Mouse (Mus musculus) forebrain, postnatal 0 days (tissue): ENCODE results near the gene Rab15. TPM values are rescaled to one million over a fixed set of nuclear protein-coding genes. Genes with fewer than 3 reads are reported as not detected.
A peak's percentile ranks its signal among the peaks of the same experiment; 100 is the strongest.

ENCODE experiments used
- ATAC-seq: fragments of 200-750 bp; cut with Nextera tagmentation; 2 replicates; pipeline ENCODE4 v1.8.0; 2017; ENCODE audit warnings: mild to moderate bottlenecking, moderate library complexity
- DNase-seq: peaks from one replicate; pipeline ENCODE4 v3.0.0-alpha.2; 2015
- H3K27ac ChIP-seq: fragments of 300-500 bp; sonication (generic); 2 replicates; pipeline ENCODE4 v1.5.1; 2014; ENCODE audit warnings: low read depth, mild to moderate bottlenecking, antibody characterized with exemption, low read length, moderate library complexity, mixed read lengths
- H3K27me3 ChIP-seq: fragments of 300-500 bp; sonication (generic); 2 replicates; pipeline ENCODE4 v1.6.1; 2014; ENCODE audit warnings: mild to moderate bottlenecking, low read length, mixed read lengths; ENCODE audit not compliant: insufficient read depth
- H3K36me3 ChIP-seq: fragments of 300-500 bp; sonication (generic); 2 replicates; pipeline ENCODE4 v1.6.1; 2014; ENCODE audit warnings: mild to moderate bottlenecking, moderate library complexity; ENCODE audit not compliant: insufficient read depth
- H3K4me1 ChIP-seq: fragments of 300-500 bp; sonication (generic); 2 replicates; pipeline ENCODE4 v1.6.1; 2014; ENCODE audit warnings: antibody characterized with exemption; ENCODE audit not compliant: insufficient read depth
- H3K4me2 ChIP-seq: fragments of 300-500 bp; sonication (generic); 2 replicates; pipeline ENCODE4 v1.6.1; 2014; ENCODE audit warnings: low read depth, mild to moderate bottlenecking, moderate library complexity
- H3K4me3 ChIP-seq: fragments of 300-500 bp; sonication (generic); 2 replicates; pipeline ENCODE4 v1.5.1; 2014; ENCODE audit warnings: low read depth, low read length, mixed read lengths
- H3K9ac ChIP-seq: fragments of 300-500 bp; sonication (generic); 2 replicates; pipeline ENCODE4 v1.6.1; 2014; ENCODE audit warnings: mild to moderate bottlenecking
- H3K9me3 ChIP-seq: fragments of 300-500 bp; sonication (generic); 2 replicates; pipeline ENCODE4 v1.6.1; 2016; ENCODE audit warnings: low read length
- CTCF ChIP-seq: sonication (generic); IDR thresholded peaks from 2 replicates; pipeline ENCODE4 v1.5.1; 2016; ENCODE audit warnings: antibody characterized with exemption, control low read depth, low read depth
- WGBS: fragments of 180-500 bp; shearing (Covaris S2); extraction: QIAGEN DNeasy Blood & Tissue Kit; methylation state at CpG from one replicate; pipeline ENCODE4 v1.1.7; 2014; 5-methylcytosine and 5-hydroxymethylcytosine counted together
- polyA plus RNA-seq: library from polyadenylated mRNA; unstranded; fragments of >200 nt; fragmentation: Nextera tagmentation; extraction: Ambion mirVana; gene quantifications from 2 replicates; pipeline ENCODE4 v1.2.1, GENCODE M21; 2015
- total RNA-seq: library from RNA; depleted of rRNA; stranded (reverse); fragments of >200 nt; gene quantifications from 2 replicates; pipeline ENCODE4 v1.2.3, GENCODE M21; 2014

Rab15 gene
- total and polyA plus RNA-seq, 2 experiments from 2014 or later = 52.6 to 83.0 TPM

DNA sequence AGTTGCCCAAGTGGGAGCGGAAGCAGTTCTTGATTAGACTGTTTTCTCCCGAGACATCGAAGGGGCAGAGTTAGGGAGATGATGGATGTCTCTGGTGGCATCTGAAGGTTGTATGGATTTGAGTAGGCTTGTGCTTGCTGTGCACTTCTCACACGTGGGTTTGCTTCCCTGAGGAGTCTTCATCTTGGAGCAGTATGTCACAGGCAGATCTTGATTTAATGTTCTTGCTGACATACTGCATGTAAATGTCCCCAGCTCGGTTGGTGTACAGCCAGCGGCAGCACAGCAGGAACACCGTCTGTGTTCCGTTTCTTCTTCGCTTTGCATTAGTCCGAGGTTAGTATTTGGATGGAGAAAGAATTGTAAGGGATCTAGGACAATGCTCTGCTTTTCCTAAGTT, 34.4 kb upstream of the Rab15 start:
- no peak overlapping the region for H3K4me2 ChIP-seq
- ATAC-seq = no peak
- no peak overlapping the region for H3K4me3 ChIP-seq
- no peaks in the 10 kb centered on the region for H3K4me1 ChIP-seq
- H3K27ac ChIP-seq = no peak overlapping the region
- no peaks in the 10 kb centered on the region for H3K36me3 ChIP-seq
- DNase-seq = no peak
- 87% methylated on average over 10 of the region's 10 CpGs for WGBS
- TF ChIP-seq CTCF = no peak
- no peak overlapping the region for H3K9ac ChIP-seq
- H3K9me3 ChIP-seq = no peaks in the 10 kb centered on the region
- H3K27me3 ChIP-seq = no peaks in the 10 kb centered on the region

DNA sequence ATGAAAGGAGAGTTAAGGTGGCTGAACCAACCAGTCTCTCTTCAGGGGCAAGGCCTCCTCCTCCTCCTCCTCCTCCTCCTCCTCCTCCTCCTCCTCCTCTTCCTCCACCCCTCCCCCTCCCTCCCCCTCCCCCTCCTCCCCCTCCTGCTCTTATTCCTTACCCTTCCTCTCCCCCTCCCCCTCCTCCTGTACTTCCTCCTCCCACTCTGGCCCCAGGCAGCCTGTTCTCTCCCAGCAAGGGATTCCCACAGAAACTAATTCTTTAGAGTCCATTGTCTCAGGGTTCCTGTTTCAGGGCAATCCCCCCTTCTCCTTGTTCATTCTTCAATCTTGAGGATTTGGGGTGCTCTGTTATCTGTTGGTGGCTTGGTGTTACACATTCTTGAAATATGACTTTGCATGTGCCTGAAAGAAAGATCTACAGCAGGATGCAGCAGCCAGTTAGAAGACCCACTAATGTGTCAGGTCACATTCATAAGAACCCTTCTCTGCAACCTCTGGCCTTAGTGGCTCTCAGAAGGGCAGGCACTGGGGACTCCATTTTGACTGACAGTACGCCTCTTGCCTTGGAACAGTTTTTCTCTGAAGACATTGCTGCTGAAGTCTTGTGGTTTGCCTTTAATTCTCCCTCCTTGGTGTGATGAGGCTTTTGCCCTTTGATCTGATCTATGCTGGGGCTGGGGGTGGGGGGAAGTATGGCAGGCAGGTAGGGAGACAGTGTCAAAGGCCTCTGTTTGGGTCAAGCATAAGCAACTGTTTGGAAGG, 30.9 kb upstream of the Rab15 start:
- TF ChIP-seq CTCF = no peak
- DNase-seq = no peak
- Histone ChIP-seq H3K36me3 (no peaks in the 10 kb centered on the region), H3K4me3 (no peak overlapping the region), H3K4me2 (no peak overlapping the region), H3K9ac (no peak overlapping the region), H3K9me3 (no peaks in the 10 kb centered on the region), H3K4me1 (no peaks in the 10 kb centered on the region), H3K27me3 (no peaks in the 10 kb centered on the region), H3K27ac (no peak overlapping the region)
- no peak for ATAC-seq
- WGBS = 83% methylated on average over 1 of the region's 1 CpGs

DNA sequence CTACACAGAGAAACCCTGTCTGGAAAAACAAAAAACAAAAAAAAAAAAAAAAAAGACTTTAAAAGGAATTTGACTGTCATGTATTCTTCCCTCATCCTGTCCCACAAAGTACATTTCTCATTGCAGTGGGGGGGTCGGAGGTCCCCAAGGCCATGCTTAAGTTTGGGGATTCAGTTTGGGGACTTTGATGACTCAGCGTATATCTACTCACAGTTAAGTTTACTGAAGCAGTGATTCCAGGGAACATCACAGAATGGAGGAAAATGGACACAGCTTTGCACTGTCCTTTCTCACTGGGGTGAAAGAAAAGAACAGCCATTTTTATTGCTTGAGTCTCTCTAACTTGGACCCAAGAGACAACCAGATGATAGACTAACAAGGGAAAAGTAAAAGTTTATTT, 29.7 kb upstream of the Rab15 start:
- no peak overlapping the region for H3K9ac ChIP-seq
- H3K4me2 ChIP-seq = no peak overlapping the region
- H3K4me3 ChIP-seq = no peak overlapping the region
- WGBS = 97% methylated on average over 2 of the region's 2 CpGs
- TF ChIP-seq CTCF = no peak
- H3K9me3 ChIP-seq = no peaks in the 10 kb centered on the region
- no peaks in the 10 kb centered on the region for H3K4me1 ChIP-seq
- H3K27ac ChIP-seq = no peak overlapping the region
- no peak for ATAC-seq
- DNase-seq = no peak
- H3K27me3 ChIP-seq = no peaks in the 10 kb centered on the region
- H3K36me3 ChIP-seq = no peaks in the 10 kb centered on the region

DNA sequence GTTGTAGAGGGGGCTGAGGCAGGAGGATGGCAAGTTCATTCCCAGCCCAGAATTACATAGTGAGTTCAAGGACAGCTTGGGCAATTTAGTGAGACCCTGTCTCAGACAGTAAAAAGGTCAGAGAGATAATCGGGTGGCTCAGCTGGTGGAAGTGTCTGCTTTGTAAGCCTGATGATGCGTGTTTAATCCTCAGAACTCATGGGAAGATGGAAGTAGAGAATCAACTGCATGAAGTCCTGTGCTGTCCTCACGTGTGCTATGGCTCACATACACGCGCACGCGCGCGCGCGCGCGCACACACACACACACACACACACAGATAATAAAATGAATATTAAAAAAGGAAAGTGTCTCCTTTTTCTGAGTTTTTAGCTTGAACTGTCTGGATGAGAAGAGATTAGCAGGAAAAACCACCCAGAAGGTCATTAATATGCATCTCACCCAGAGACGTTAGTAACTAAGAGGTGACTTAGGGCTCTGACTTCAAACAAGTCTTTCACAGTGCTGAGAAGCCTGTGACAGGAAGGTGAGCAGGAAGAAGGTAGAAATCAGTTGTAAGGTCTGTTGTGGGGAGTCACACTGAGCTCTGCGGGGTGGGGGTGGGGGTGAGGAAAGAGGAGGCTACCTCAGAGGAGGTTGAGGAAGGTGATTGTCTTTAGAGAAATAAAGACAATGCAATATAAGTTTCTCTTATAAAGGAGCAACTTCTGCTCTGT, 21.8 kb upstream of the Rab15 start:
- no peak for ATAC-seq
- Histone ChIP-seq H3K27ac (no peak overlapping the region), H3K9me3 (no peaks in the 10 kb centered on the region), H3K27me3 (no peaks in the 10 kb centered on the region), H3K4me2 (no peak overlapping the region), H3K9ac (no peak overlapping the region), H3K4me3 (no peak overlapping the region), H3K4me1 (no peaks in the 10 kb centered on the region), H3K36me3 (no peaks in the 10 kb centered on the region)
- DNase-seq = no peak
- WGBS = 90% methylated on average over 15 of the region's 15 CpGs
- TF ChIP-seq CTCF = no peak

DNA sequence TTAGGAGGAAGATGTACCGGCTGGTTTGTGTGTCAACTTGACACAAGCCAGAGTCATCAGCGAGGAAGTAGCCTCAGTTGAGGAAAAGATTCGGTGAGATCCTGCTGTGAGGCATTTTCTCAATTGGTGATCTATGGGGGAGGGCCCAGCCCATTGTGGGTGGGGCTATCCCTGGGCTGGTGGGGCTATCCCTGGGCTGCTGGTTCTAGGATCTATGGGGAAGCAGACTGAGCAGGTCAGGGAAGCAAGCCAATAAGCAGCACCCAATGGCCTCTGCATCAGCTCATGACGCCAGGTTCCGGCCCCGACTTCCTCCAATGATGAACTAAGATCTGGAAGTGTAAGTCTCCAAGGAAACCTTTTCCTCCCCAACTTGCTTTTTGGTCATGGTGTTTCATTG, 17.4 kb upstream of the Rab15 start:
- 77% methylated on average over 6 of the region's 6 CpGs for WGBS
- peaks cover 8% of the 10 kb centered on the region for H3K4me1 ChIP-seq

DNA sequence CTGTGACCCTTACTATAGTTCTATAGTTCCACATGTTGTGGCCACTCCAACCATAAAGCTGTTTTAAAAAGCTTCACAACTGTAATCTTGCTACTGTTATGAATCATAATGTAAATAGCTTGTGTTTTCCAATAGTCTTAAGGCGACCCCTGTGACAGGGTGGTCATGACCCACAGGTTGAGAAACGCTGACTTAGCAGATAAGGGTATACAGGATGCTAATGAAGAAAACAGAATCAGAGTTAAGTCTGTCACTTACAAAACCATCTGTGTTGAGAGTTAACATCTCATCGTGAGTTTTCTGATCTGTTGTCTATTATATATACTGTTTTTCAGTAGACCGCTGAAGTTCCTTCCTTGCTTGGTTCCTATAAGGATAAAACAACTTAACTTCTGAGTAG, 16.6 kb upstream of the Rab15 start:
- DNase-seq = no peak
- Histone ChIP-seq H3K4me3 (no peak overlapping the region), H3K9me3 (no peaks in the 10 kb centered on the region), H3K4me1 (peaks cover 8% of the 10 kb centered on the region), H3K4me2 (no peak overlapping the region), H3K9ac (no peak overlapping the region), H3K27me3 (no peaks in the 10 kb centered on the region; the same call in 1 of the 2 replicates), H3K27ac (no peak overlapping the region), H3K36me3 (no peaks in the 10 kb centered on the region)
- no peak for TF ChIP-seq CTCF
- ATAC-seq = no peak
- WGBS = 95% methylated on average over 4 of the region's 4 CpGs

More for the DNA sequence above, 17.4 kb upstream of the Rab15 start:
- Histone ChIP-seq H3K27ac (no peak overlapping the region), H3K36me3 (no peaks in the 10 kb centered on the region), H3K4me2 (no peak overlapping the region), H3K9ac (no peak overlapping the region), H3K4me3 (no peak overlapping the region), H3K27me3 (no peaks in the 10 kb centered on the region; the same call in 1 of the 2 replicates), H3K9me3 (no peaks in the 10 kb centered on the region)
- TF ChIP-seq CTCF = no peak
- DNase-seq (no peak), ATAC-seq (no peak)

DNA sequence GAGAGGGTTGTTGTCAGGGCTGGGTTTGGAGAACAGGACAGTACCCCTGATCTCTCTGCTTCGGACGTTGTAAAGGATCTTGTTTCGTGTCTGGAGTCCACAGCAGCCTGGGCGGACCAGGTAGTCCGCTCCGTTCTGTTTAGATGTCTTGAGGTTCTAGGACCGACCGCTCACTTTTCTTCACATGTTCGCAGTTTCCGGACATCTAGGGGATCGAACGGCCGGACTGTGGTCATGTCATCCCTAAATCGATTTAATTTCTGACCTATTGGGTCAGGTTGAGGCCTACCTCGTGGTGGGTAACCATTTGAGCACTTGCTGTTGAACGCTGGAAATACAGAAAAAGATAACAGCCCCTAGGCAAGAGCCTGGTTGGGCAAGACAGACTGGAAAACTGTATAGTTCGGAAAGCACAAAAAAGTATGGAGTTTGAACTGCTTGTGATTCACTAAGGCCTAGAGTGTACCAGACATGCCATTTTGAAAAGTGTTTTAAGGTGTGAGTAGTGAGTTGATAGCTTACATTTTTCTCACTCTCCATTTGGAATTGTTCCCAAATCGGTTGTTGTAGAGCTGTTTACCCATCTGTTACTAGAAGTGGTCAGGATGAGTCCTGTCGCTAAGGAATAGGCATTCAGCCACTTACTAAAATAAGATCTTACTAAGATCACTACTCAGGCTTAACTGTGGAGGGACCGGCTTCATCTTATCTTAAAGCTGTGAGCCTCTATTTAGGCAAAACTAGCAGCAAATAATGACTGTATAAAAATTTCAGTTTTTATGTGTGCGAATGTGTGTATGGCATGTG, 15.3 kb upstream of the Rab15 start:
- H3K9ac ChIP-seq = peak overlapping the region; percentile 71
- ATAC-seq (no peak), DNase-seq (no peak)
- no peaks in the 10 kb centered on the region for H3K9me3 ChIP-seq
- peak overlapping the region; percentile 64 for H3K4me3 ChIP-seq
- H3K4me1 ChIP-seq = peaks cover 8% of the 10 kb centered on the region
- H3K36me3 ChIP-seq = no peaks in the 10 kb centered on the region
- peak overlapping the region; percentile 54 for H3K4me2 ChIP-seq
- peak overlapping the region; percentile 80 for H3K27ac ChIP-seq
- no peaks in the 10 kb centered on the region; the same call in 1 of the 2 replicates for H3K27me3 ChIP-seq
- TF ChIP-seq CTCF = no peak
- WGBS = 13% methylated on average over 21 of the region's 21 CpGs
